Mouse (Mus musculus): Measurements from ENCODE around the gene Evi2b.

The Evi2b gene

DNA sequence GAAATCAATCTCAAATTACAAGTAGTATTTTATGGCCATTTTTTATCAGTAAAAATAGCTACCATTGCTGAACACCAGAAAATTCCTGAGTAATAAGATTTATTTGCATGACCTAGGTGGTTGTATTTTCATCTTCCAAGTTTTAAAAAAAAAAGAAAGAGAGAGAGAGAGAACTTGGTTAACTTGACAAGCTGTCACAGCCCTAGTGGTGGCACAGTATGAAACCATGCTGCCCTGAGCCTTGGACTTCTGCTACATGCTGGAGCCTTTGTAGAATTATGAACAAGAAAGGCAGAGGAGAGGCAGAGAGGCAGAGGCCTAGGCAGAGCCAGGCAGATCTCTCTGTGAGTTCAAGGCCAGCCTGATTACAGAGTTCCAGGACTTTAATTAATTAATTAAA is 1.6 kb downstream of the Evi2b start:
- DNase-seq, result no peak

DNA sequence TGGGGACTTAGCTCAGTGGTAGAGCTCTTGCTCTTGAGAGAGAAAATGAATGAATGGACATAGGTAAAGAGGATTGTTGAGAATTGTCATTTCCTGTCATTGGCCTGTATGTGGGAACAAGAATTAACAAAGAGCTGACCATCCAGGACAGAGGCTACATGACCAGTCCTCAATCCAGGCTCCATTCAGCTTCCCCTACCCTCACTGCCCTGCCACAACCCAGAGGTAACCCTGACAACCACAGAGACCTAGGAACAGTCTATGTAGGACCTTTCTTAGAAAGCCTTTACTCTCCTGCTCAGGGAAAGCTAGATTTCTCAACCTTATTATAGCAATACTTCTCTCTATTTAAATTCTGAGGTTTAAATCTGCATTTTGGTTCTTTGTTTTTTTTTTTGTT is 2.8 kb downstream of the Evi2b start:
- DNase-seq, result no peak

DNA sequence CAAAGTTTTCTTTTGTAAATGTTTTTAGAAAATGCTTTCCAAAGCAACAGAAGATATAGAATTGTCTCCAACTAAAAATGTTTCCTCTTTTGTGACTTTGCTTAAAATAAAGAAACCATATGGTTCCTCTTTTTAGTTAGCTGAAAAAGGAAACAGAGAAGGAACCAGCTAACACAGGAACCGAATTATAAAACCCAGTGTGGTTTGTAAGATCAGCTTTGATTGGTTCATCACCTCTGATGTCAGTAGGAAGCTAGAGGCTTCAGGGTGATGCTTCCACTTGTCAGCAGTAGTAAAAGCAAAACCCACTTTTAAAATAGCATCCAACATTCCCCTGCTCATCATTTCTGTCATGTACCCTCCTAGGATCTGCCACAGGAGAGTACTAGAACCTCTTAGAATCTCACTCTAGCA is 3.7 kb downstream of the Evi2b start:
- DNase-seq, result no peak

DNA sequence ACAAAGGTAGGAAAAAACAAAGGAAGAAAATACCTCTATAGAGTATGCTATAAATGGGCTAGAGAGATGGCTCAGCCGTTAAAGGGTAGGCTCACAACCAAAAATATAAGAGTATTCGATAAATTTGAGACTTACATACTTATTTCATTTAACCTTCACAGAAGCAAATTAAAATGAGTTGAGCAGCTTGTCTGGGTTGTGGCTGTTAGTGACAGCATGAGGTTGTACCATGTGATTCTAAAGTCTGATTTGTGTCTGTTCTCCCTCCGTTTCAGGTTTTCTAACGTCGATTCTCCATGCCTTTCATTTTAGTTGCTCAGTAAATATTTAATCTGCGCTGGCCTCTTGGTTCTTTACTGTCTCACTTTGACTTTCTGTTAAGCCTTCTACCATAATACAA is 4.3 kb downstream of the Evi2b start:
- DNase-seq, result no peak

- no peak for DNase-seq
These were observed 7.8 kb downstream of the Evi2b start for GRCm38 (mm10) chr11:79515798-79516197.

GRCm38 (mm10) chr11:79515331-79515730 is 8.2 kb downstream of the Evi2b start:
- no peak for DNase-seq

DNA sequence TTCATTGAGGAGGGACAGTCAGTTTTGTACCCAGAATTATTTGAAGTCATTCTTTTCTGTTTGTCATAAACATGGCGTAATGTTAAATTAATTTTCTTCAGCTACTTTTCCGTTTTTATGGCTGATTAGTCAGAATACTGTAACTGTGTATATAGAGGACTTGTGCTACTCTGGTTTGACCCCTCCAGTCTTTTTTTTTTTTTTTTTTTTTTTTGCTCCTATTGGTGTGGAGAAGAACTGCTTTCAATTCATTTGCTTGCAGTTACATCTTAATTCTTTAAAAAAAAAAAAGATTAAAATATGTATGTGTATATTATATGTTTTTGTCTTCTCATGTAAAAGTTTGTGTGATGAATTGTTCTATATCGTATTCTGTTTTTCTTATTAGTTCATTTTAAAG is 11.6 kb downstream of the Evi2b start:
- DNase-seq, result no peak

DNA sequence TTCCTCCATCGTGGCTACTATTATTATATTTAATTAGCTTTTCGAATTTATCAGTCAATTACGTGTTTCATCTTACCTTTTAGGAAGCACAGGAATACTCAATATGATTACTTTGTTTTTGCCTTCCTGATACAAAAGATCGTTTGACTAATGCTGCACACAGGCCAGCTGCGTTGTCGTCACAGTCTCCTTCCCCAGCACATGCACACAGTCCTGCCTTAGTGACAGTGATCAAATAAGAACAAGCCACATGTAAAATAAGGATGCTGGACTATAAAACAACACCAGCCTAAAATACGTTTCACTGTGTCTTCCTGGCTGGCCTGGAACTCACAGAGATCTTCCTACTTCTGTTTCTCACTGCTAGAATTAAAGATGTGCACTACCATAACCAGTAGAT is 19.1 kb downstream of the Evi2b start:
- no peak for DNase-seq

DNA sequence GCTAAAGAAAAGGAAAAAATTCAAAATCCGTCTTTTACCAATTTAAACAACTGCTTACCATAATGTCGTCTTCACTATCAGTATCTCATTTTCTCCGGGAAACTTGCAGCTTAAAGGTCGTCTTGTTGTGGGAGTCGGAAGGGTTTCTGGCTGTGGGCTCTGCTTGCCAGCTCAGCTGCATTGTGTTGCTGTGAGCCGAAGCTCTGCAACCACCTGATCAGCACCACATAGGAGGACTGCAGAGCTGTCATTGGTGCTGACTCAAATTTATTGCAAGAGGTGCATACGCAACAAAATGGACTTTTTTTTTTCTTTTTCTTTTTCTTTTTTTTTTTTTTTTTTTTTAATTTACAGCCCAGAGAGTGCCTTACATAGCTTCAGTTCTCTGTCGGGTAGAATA is 19.7 kb downstream of the Evi2b start, which contains the start of gene Omg:
TSS of gene Omg (minus strand) at position 240 of the 400 bp plus-strand sequence.
- DNase-seq, result no peak

DNA sequence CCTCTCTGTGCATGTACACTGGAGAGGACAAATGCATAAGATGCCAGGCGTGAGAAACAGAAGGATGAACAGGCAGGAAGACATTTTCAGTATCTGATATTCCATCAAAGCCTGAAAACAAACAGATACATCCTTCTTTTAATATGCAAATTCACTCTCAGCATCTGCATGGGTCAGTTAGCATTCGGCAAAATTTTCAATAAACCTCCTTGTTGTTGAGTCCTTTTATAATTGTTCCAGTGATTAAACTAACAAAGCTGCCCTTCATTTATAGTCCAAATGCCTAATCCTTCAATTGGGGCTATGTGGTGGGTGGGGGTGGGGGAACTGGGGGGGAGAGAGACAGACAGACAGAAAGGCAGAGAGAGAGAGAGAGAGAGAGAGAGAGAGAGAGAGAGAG is 20.6 kb downstream of the Evi2b start:
- DNase-seq, result no peak

DNA sequence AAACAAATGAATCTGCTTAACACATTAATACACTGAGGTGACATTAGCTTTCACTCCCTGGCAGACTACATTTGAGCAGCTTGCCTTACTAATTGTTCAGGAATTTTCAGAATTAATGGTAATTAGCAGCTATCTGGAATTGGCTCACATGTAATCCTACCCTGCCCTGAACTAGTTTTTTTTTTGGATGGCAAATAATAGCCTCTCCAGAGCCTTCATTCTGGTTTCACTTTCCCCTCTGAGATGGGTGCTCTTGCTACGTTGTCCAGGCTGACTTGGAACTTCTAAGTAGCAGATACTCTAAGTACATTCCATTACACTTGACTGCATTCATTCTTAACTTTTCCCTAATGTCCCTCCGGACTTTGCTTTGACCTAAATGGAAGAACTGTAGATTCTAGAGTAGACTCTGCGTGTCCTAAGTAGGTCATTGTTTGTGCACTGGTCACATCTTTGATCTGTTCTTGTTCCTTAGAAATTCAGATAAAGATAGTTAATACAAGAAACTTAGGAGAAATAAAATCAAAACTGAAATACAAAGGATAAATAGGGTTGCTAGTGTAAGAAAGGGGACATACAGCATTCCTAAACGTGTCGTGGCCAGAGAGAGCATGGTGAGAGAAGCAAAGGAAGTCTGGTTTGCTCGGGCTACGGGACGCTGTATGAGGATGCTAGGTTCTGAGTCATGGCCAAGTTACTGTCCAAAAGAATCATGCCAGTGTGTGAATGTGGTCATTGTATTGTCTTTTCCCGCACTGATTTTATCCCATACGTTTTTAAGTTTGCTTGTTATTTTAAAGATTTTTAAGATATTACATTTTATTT is 28.4 kb downstream of the Evi2b start:
- no peak for DNase-seq

GRCm38 (mm10) chr11:79484721-79485120 is 38.8 kb downstream of the Evi2b start:
- DNase-seq, result no peak

DNA sequence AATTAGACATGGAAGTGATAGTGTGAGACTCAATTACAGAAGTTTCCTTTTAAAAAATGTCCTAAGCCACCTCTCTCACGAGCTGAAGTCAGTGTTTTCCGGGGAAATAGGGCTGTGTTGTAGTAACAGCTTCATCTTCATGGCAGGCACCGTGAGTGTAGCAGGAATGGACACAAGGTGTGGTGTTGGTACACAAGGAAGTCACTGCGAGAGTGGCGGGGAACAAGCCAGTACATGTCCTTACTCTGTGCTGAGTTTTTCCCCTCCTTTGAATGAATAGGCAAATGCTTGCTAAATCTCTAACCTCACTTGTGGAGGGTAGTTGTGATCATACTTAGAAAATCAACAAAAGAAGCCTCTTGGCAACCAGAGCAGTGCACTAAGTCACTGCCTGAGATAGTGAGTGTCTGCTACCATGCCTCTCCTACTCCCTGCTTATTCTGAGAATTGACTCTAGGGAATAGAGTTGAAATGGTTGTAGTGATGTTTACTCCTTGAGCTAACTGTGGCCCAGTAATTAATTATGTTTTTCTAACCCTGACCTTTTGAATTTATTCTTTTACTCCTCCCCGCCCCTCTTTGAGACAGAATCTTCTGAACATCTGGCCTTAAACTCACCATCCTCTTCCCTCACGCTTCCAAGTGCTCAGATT is 39.6 kb downstream of the Evi2b start:
- no peak for DNase-seq

DNA sequence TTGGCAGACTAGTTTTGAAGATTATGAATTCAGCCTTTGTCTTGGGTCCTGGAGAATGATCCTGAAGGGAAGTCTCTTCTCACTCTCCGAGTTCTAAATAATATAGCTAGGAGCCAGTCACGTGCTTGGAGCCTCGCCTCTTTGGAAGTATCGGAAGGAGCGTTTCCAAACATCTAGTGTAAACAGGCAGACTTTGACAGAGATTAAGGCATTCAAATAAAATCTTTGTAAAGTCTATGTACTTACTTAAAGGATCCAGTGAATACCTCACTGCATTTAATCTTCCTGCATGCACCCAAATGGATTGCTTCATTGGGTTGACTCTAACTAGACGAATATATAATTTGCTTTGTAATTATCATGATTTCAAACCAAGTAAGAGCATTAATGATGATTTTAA is 40.2 kb downstream of the Evi2b start:
- DNase-seq, result no peak

GRCm38 (mm10) chr11:79468097-79468496 is 55.5 kb downstream of the Evi2b start:
- no peak for DNase-seq
